Mouse (Mus musculus) heart, embryonic 15.5 days (tissue): ENCODE measurements around the gene Olfr1393. TPM values are rescaled to one million over a fixed set of nuclear protein-coding genes. Genes with fewer than 3 reads are reported as not detected.

ENCODE experiments used
- ATAC-seq: fragments of 200-750 bp; cut with Nextera tagmentation; replicated peaks from 2 replicates; pipeline ENCODE4 v1.8.0; 2017; ENCODE audit warnings: low read depth, moderate TSS enrichment; ENCODE audit not compliant: insufficient number of reproducible peaks, insufficient read depth, low FRiP score
- H3K27ac ChIP-seq: fragments of 300-500 bp; sonication (generic); 2 replicates; pipeline ENCODE4 v1.5.1; 2015; ENCODE audit warnings: mild to moderate bottlenecking, inconsistent platforms
- H3K27me3 ChIP-seq: fragments of 300-500 bp; sonication (generic); 2 replicates; pipeline ENCODE4 v1.6.1; 2015; ENCODE audit warnings: inconsistent platforms
- H3K36me3 ChIP-seq: fragments of 300-500 bp; sonication (generic); 2 replicates; pipeline ENCODE4 v1.6.1; 2015; ENCODE audit warnings: mild to moderate bottlenecking, inconsistent platforms
- H3K4me1 ChIP-seq: fragments of 300-500 bp; sonication (generic); replicated peaks from 2 replicates; pipeline ENCODE4 v1.6.1; 2015; ENCODE audit warnings: inconsistent platforms
- H3K4me2 ChIP-seq: fragments of 300-500 bp; sonication (generic); 2 replicates; pipeline ENCODE4 v1.6.1; 2015; ENCODE audit warnings: inconsistent platforms, mild to moderate bottlenecking, moderate library complexity
- H3K4me3 ChIP-seq: fragments of 300-500 bp; sonication (generic); 2 replicates; pipeline ENCODE4 v1.5.1; 2015; ENCODE audit warnings: mild to moderate bottlenecking, inconsistent platforms
- H3K9ac ChIP-seq: fragments of 300-500 bp; sonication (generic); 2 replicates; pipeline ENCODE4 v1.6.1; 2015; ENCODE audit warnings: mild to moderate bottlenecking, inconsistent platforms
- H3K9me3 ChIP-seq: fragments of 300-500 bp; sonication (generic); replicated peaks from 2 replicates; pipeline ENCODE4 v1.6.1; 2016; ENCODE audit warnings: inconsistent platforms
- WGBS: fragments of 180-500 bp; shearing (Covaris S2); methylation state at CpG from one replicate; pipeline ENCODE4 v1.1.7; 2015; ENCODE audit warnings: mixed read lengths; 5-methylcytosine and 5-hydroxymethylcytosine counted together
- polyA plus RNA-seq: library from polyadenylated mRNA; unstranded; fragments of >200 nt; fragmentation: Nextera tagmentation; extraction: Ambion mirVana; gene quantifications from 2 replicates; pipeline ENCODE4 v1.2.1, GENCODE M21; 2015

Olfr1393 gene
- polyA plus RNA-seq, 1 experiment from 2014 or later: not detected

GRCm38 (mm10) chr11:49245176-49245575 lies 32.9 kb upstream of the Olfr1393 start:
- Histone ChIP-seq H3K4me1 (peaks cover 54% of the 10 kb centered on the region), H3K9me3 (no peaks in the 10 kb centered on the region), H3K27ac (peak overlapping the region; percentile 96), H3K9ac (peak overlapping the region; percentile 16; the same call in 1 of the 2 replicates), H3K27me3 (no peaks in the 10 kb centered on the region), H3K4me3 (peak overlapping the region; percentile 72), H3K36me3 (no peaks in the 10 kb centered on the region), H3K4me2 (peak overlapping the region; percentile 70)
- no peak for ATAC-seq
- 14% methylated on average over 7 of the region's 7 CpGs for WGBS

GRCm38 (mm10) chr11:49245634-49246415 lies 32.3 kb upstream of the Olfr1393 start:
- Histone ChIP-seq H3K9ac (0 out of 2 replicates have a peak overlapping the region, but pooled peaks have one; percentile 16), H3K4me2 (peak overlapping the region; percentile 70), H3K9me3 (no peaks in the 10 kb centered on the region), H3K4me1 (peaks cover 56% of the 10 kb centered on the region), H3K27ac (peak overlapping the region; percentile 96), H3K27me3 (no peaks in the 10 kb centered on the region), H3K36me3 (no peaks in the 10 kb centered on the region), H3K4me3 (peak overlapping the region; percentile 72)
- WGBS: 24% methylated on average over 12 of the region's 12 CpGs
- ATAC-seq: no peak

GRCm38 (mm10) chr11:49246523-49246922 lies 31.6 kb upstream of the Olfr1393 start:
- Histone ChIP-seq H3K9me3 (no peaks in the 10 kb centered on the region), H3K27me3 (no peaks in the 10 kb centered on the region), H3K9ac (no peak overlapping the region), H3K4me3 (no peak overlapping the region), H3K4me2 (no peak overlapping the region), H3K4me1 (peaks cover 62% of the 10 kb centered on the region), H3K27ac (peak overlapping the region; percentile 96), H3K36me3 (no peaks in the 10 kb centered on the region)
- ATAC-seq: no peak
- WGBS: 76% methylated on average over 4 of the region's 4 CpGs

GRCm38 (mm10) chr11:49247255-49247654 lies 30.8 kb upstream of the Olfr1393 start:
- 45% methylated on average over 2 of the region's 2 CpGs for WGBS
- Histone ChIP-seq H3K36me3 (no peaks in the 10 kb centered on the region), H3K27ac (peak overlapping the region; percentile 96; the same call in 1 of the 2 replicates), H3K4me2 (peak overlapping the region; percentile 11; the same call in 1 of the 2 replicates), H3K27me3 (no peaks in the 10 kb centered on the region), H3K4me3 (no peak overlapping the region), H3K4me1 (peaks cover 69% of the 10 kb centered on the region), H3K9ac (no peak overlapping the region; the same call in 1 of the 2 replicates), H3K9me3 (no peaks in the 10 kb centered on the region)
- ATAC-seq: no peak

GRCm38 (mm10) chr11:49248226-49248973 lies 29.7 kb upstream of the Olfr1393 start:
- H3K4me1 ChIP-seq: peaks cover 67% of the 10 kb centered on the region
- ATAC-seq: no peak
- H3K27me3 ChIP-seq: no peaks in the 10 kb centered on the region
- no peak overlapping the region for H3K9ac ChIP-seq
- H3K27ac ChIP-seq: peak overlapping the region; percentile 96
- no peak overlapping the region for H3K4me3 ChIP-seq
- no peaks in the 10 kb centered on the region for H3K9me3 ChIP-seq
- 49% methylated on average over 6 of the region's 6 CpGs for WGBS
- H3K4me2 ChIP-seq: 0 out of 2 replicates have a peak overlapping the region, but pooled peaks have one; percentile 73
- peaks cover 3% of the 10 kb centered on the region; the same call in 1 of the 2 replicates for H3K36me3 ChIP-seq

GRCm38 (mm10) chr11:49248974-49249700 lies 29.0 kb upstream of the Olfr1393 start:
- H3K4me1 ChIP-seq: peaks cover 67% of the 10 kb centered on the region
- peak overlapping the region; percentile 73 for H3K4me2 ChIP-seq
- H3K36me3 ChIP-seq: peaks cover 8% of the 10 kb centered on the region; the same call in 1 of the 2 replicates
- no peak for ATAC-seq
- 57% methylated on average over 6 of the region's 6 CpGs for WGBS
- H3K9me3 ChIP-seq: no peaks in the 10 kb centered on the region
- peak overlapping the region; percentile 91; the same call in 1 of the 2 replicates for H3K9ac ChIP-seq
- H3K27me3 ChIP-seq: no peaks in the 10 kb centered on the region
- H3K4me3 ChIP-seq: peak overlapping the region; percentile 79
- H3K27ac ChIP-seq: peak overlapping the region; percentile 96

- peaks cover 66% of the 10 kb centered on the region for H3K4me1 ChIP-seq
- ATAC-seq: no peak
- WGBS: 23% methylated on average over 10 of the region's 10 CpGs
Measured at GRCm38 (mm10) chr11:49249811-49250421, 28.2 kb upstream of the Olfr1393 start.

GRCm38 (mm10) chr11:49250422-49251379 lies 27.4 kb upstream of the Olfr1393 start:
- WGBS: 1% methylated on average over 42 of the region's 45 CpGs

More at GRCm38 (mm10) chr11:49249811-49250421, 28.2 kb upstream of the Olfr1393 start:
- Histone ChIP-seq H3K27ac (peak overlapping the region; percentile 96), H3K27me3 (no peaks in the 10 kb centered on the region), H3K9ac (peak overlapping the region; percentile 91), H3K4me2 (peak overlapping the region; percentile 73), H3K36me3 (peaks cover 8% of the 10 kb centered on the region; the same call in 1 of the 2 replicates), H3K9me3 (no peaks in the 10 kb centered on the region), H3K4me3 (peak overlapping the region; percentile 79)

GRCm38 (mm10) chr11:49251380-49251761 lies 26.7 kb upstream of the Olfr1393 start:
- H3K9ac ChIP-seq: peak overlapping the region; percentile 91
- peak overlapping the region; percentile 96 for H3K27ac ChIP-seq
- ATAC-seq: no peak
- WGBS: 61% methylated on average over 7 of the region's 7 CpGs
- peak overlapping the region; percentile 79 for H3K4me3 ChIP-seq
- H3K27me3 ChIP-seq: no peaks in the 10 kb centered on the region
- no peaks in the 10 kb centered on the region for H3K9me3 ChIP-seq
- H3K4me2 ChIP-seq: peak overlapping the region; percentile 73
- peaks cover 12% of the 10 kb centered on the region; the same call in 1 of the 2 replicates for H3K36me3 ChIP-seq
- peaks cover 53% of the 10 kb centered on the region for H3K4me1 ChIP-seq

More at GRCm38 (mm10) chr11:49250422-49251379, 27.4 kb upstream of the Olfr1393 start:
- H3K27me3 ChIP-seq: no peaks in the 10 kb centered on the region
- peak overlapping the region; percentile 79 for H3K4me3 ChIP-seq
- H3K9ac ChIP-seq: peak overlapping the region; percentile 91
- H3K36me3 ChIP-seq: peaks cover 12% of the 10 kb centered on the region; the same call in 1 of the 2 replicates
- no peaks in the 10 kb centered on the region for H3K9me3 ChIP-seq
- H3K4me2 ChIP-seq: peak overlapping the region; percentile 73
- H3K4me1 ChIP-seq: peaks cover 59% of the 10 kb centered on the region
- peak; percentile 96 for ATAC-seq
- H3K27ac ChIP-seq: peak overlapping the region; percentile 96
